Mouse (Mus musculus): Measurements from ENCODE around the gene Naip5. TPM values are rescaled to one million over a fixed set of nuclear protein-coding genes. Genes with fewer than 3 reads are reported as not detected.

Gene Naip5
- polyA plus RNA-seq, 1 experiment from 2014 or later, result 0.80 TPM

Other genes with a start within 250 kb of the Naip5 start
- gene Mccc2, start 230.7 kb downstream of the Naip5 start, polyA plus RNA-seq (2015; fragmentation: Nextera tagmentation; extraction: Ambion mirVana), result 21.6 and 22.8 TPM in 2 replicates
- gene Bdp1, start 142.3 kb downstream of the Naip5 start, polyA plus RNA-seq (2015; fragmentation: Nextera tagmentation; extraction: Ambion mirVana), result 9.8 and 11.0 TPM in 2 replicates
- 15.3 and 16.1 TPM in 2 replicates for gene Serf1, start 138.3 kb downstream of the Naip5 start, polyA plus RNA-seq (2015; fragmentation: Nextera tagmentation; extraction: Ambion mirVana)
- gene Smn1, start 121.5 kb downstream of the Naip5 start, polyA plus RNA-seq (2015; fragmentation: Nextera tagmentation; extraction: Ambion mirVana), result 13.1 and 14.6 TPM in 2 replicates
- gene Naip2, start 44.2 kb downstream of the Naip5 start, polyA plus RNA-seq (2015; fragmentation: Nextera tagmentation; extraction: Ambion mirVana), result 1.7 and 1.8 TPM in 2 replicates
- 0.29 and 0.44 TPM in 2 replicates for gene Naip6, start 71.4 kb upstream of the Naip5 start, polyA plus RNA-seq (2015; fragmentation: Nextera tagmentation; extraction: Ambion mirVana)
- 0.08 TPM in 1 of 2 replicates, not detected in the other for gene Naip1, start 206.5 kb upstream of the Naip5 start, polyA plus RNA-seq (2015; fragmentation: Nextera tagmentation; extraction: Ambion mirVana)
- gene Gtf2h2, start 246.3 kb upstream of the Naip5 start, polyA plus RNA-seq (2015; fragmentation: Nextera tagmentation; extraction: Ambion mirVana), result 20.0 and 22.3 TPM in 2 replicates

Measured in liver, embryonic 16.5 days (tissue).